Mouse (Mus musculus) MEL (cell line): Measurements from ENCODE around the gene Whrn. TPM values are rescaled to one million over a fixed set of nuclear protein-coding genes. Genes with fewer than 3 reads are reported as not detected.

Experiments used
- DNase-seq: peaks from one replicate; pipeline ENCODE4 v3.0.0; 2011; ENCODE audit warnings: low read depth, low spot score
- H3K27ac ChIP-seq: 2 replicates; pipeline ENCODE4 v1.5.1; 2012; ENCODE audit warnings: low read depth, mild to moderate bottlenecking, control low read depth, low read length, moderate library complexity; ENCODE audit not compliant: control insufficient read depth
- H3K27me3 ChIP-seq, 2 experiments: fragments of 150-350 bp in 1 of 2; sonication (generic) in 1 of 2; 2 replicates each; pipeline ENCODE4 v1.6.1; 2012; ENCODE audit warnings: low read length in 2 of 2, mild to moderate bottlenecking in 2 of 2, improper control_type of control experiment in 1 of 2, moderate library complexity in 1 of 2; ENCODE audit not compliant: insufficient read depth in 2 of 2, control insufficient read depth in 1 of 2
- H3K36me3 ChIP-seq, 2 experiments: 2 replicates each; pipeline ENCODE4 v1.6.1; 2012 to 2014; ENCODE audit warnings: low read length in 2 of 2, improper control_type of control experiment in 1 of 2, inconsistent platforms in 1 of 2, mild to moderate bottlenecking in 1 of 2; ENCODE audit not compliant: insufficient read depth in 2 of 2, control insufficient read depth in 1 of 2
- H3K4me1 ChIP-seq, 2 experiments: fragments of 150-350 bp in 1 of 2; sonication (generic) in 1 of 2; 2 replicates each; pipeline ENCODE4 v1.6.1; 2012; ENCODE audit warnings: low read length in 2 of 2, improper control_type of control experiment in 1 of 2, mild to moderate bottlenecking in 1 of 2; ENCODE audit not compliant: insufficient read depth in 2 of 2, control insufficient read depth in 1 of 2
- H3K4me3 ChIP-seq, 2 experiments: fragments of 150-350 bp in 1 of 2; sonication (generic) in 1 of 2; 2 replicates each; pipeline ENCODE4 v1.5.1; 2012; ENCODE audit warnings: low read depth in 2 of 2, low read length in 2 of 2, mild to moderate bottlenecking in 2 of 2, moderate library complexity in 2 of 2, control low read depth in 1 of 2, improper control_type of control experiment in 1 of 2; ENCODE audit not compliant: control insufficient read depth in 1 of 2, insufficient read depth in 1 of 2
- H3K79me2 ChIP-seq: 2 replicates; pipeline ENCODE4 v1.6.1; 2012; ENCODE audit warnings: mild to moderate bottlenecking, low read length, moderate library complexity; ENCODE audit not compliant: control insufficient read depth, poor library complexity, insufficient read depth
- H3K9ac ChIP-seq: 2 replicates; pipeline ENCODE4 v1.6.1; 2012; ENCODE audit warnings: low read depth, mild to moderate bottlenecking, control low read depth, low read length, moderate library complexity; ENCODE audit not compliant: control insufficient read depth, poor library complexity, severe bottlenecking
- H3K9me3 ChIP-seq: fragments of 150-350 bp; sonication (generic); replicated peaks from 2 replicates; pipeline ENCODE4 v1.6.1; 2012; ENCODE audit warnings: mild to moderate bottlenecking, low read length, improper control_type of control experiment, moderate library complexity; ENCODE audit not compliant: insufficient read depth
- BHLHE40 ChIP-seq: IDR thresholded peaks from 2 replicates; pipeline ENCODE4 v1.6.1; 2012; ENCODE audit warnings: low read depth, mild to moderate bottlenecking, inconsistent platforms, low read length, improper control_type of control experiment, borderline replicate concordance
- CHD1 ChIP-seq: IDR thresholded peaks from 2 replicates; pipeline ENCODE4 v1.6.1; 2012; ENCODE audit warnings: low read depth, mild to moderate bottlenecking, inconsistent platforms, low read length, improper control_type of control experiment
- CHD2 ChIP-seq: IDR thresholded peaks from 2 replicates; pipeline ENCODE4 v1.6.1; 2011; ENCODE audit warnings: low read length, improper control_type of control experiment
- ELF1 ChIP-seq: IDR thresholded peaks from 2 replicates; pipeline ENCODE4 v1.6.1; 2014; ENCODE audit warnings: low read depth, mild to moderate bottlenecking, inconsistent platforms, low read length, improper control_type of control experiment, moderate library complexity
- ETS1 ChIP-seq: IDR thresholded peaks from 2 replicates; pipeline ENCODE4 v1.6.1; 2012; ENCODE audit warnings: low read depth, mild to moderate bottlenecking, inconsistent platforms, low read length, improper control_type of control experiment, moderate library complexity
- GABPA ChIP-seq: IDR thresholded peaks from 2 replicates; pipeline ENCODE4 v1.6.1; 2012; ENCODE audit warnings: low read depth, mild to moderate bottlenecking, inconsistent platforms, low read length, improper control_type of control experiment, moderate library complexity
- GATA1 ChIP-seq: IDR thresholded peaks from 2 replicates; pipeline ENCODE4 v1.6.1; 2011; ENCODE audit warnings: low read depth, low read length, improper control_type of control experiment
- MAZ ChIP-seq: IDR thresholded peaks from 2 replicates; pipeline ENCODE4 v1.6.1; 2012; ENCODE audit warnings: low read depth, mild to moderate bottlenecking, inconsistent platforms, low read length, improper control_type of control experiment
- POLR2A ChIP-seq, 2 experiments: IDR thresholded peaks; 2 replicates each; pipeline ENCODE4 v1.6.1; 2011 to 2012; ENCODE audit warnings: low read length in 2 of 2, mild to moderate bottlenecking in 2 of 2, control low read depth in 1 of 2, improper control_type of control experiment in 1 of 2, low read depth in 1 of 2, moderate library complexity in 1 of 2; ENCODE audit not compliant: control insufficient read depth in 1 of 2, insufficient read depth in 1 of 2, poor library complexity in 1 of 2
- RAD21 ChIP-seq: IDR thresholded peaks from 2 replicates; pipeline ENCODE4 v1.6.1; 2011; ENCODE audit warnings: mild to moderate bottlenecking, low read depth, low read length, improper control_type of control experiment
- RCOR1 ChIP-seq: IDR thresholded peaks from 2 replicates; pipeline ENCODE4 v1.6.1; 2012; ENCODE audit warnings: low read depth, mild to moderate bottlenecking, inconsistent platforms, low read length, improper control_type of control experiment
- SIN3A ChIP-seq: IDR thresholded peaks from 2 replicates; pipeline ENCODE4 v1.6.1; 2012; ENCODE audit warnings: low read length, improper control_type of control experiment, inconsistent platforms
- SMC3 ChIP-seq: IDR thresholded peaks from 2 replicates; pipeline ENCODE4 v1.6.1; 2011; ENCODE audit warnings: low read depth, low read length, improper control_type of control experiment
- TAL1 ChIP-seq: IDR thresholded peaks from 2 replicates; pipeline ENCODE4 v1.6.1; 2012; ENCODE audit warnings: mild to moderate bottlenecking, inconsistent platforms, low read length, moderate library complexity, mixed read lengths
- TBP ChIP-seq: IDR thresholded peaks from 2 replicates; pipeline ENCODE4 v1.8.0; 2011; ENCODE audit warnings: low read depth, low read length, improper control_type of control experiment
- USF1 ChIP-seq: IDR thresholded peaks from 2 replicates; pipeline ENCODE4 v1.6.1; 2014; ENCODE audit warnings: low read depth, mild to moderate bottlenecking, inconsistent platforms, low read length, improper control_type of control experiment, moderate library complexity
- USF2 ChIP-seq, 2 experiments: IDR thresholded peaks; 2 replicates each; pipeline ENCODE4 v1.6.1; 2011 to 2012; ENCODE audit warnings: improper control_type of control experiment in 2 of 2, low read length in 2 of 2, borderline replicate concordance in 1 of 2, inconsistent platforms in 1 of 2, low read depth in 1 of 2, mild to moderate bottlenecking in 1 of 2; ENCODE audit not compliant: insufficient read depth in 1 of 2
- ZKSCAN1 ChIP-seq: IDR thresholded peaks from 2 replicates; pipeline ENCODE4 v1.6.1; 2012; ENCODE audit warnings: low read depth, mild to moderate bottlenecking, inconsistent platforms, low read length, improper control_type of control experiment, moderate library complexity
- polyA plus RNA-seq, 2 experiments: library from polyadenylated mRNA; stranded (reverse) in 1 of 2; unstranded in 1 of 2; fragments of >175 nt in 1 of 2; fragments of >200 nt in 1 of 2; gene quantifications; 2 replicates each; pipeline versions ENCODE4 v1.2.1 to v1.2.4; 2012; ENCODE audit warnings: low replicate concordance in 2 of 2, low read depth in 1 of 2; ENCODE audit not compliant: insufficient read length in 2 of 2, insufficient read depth in 1 of 2, missing spikeins in 1 of 2
- total RNA-seq: library from RNA; depleted of rRNA; stranded (reverse); fragments of 300-350 nt; gene quantifications from 2 replicates; pipeline ENCODE4 v1.2.3, GENCODE M21; 2012

Gene Whrn
- total and polyA plus RNA-seq, 3 experiments = not detected

- no peak overlapping the region for H3K9ac ChIP-seq
Observed at GRCm38 (mm10) chr4:63528946-63529345, 33.2 kb upstream of the Whrn start.

GRCm38 (mm10) chr4:63525514-63525913 lies 29.7 kb upstream of the Whrn start:
- TF ChIP-seq SIN3A = no peak
- TF ChIP-seq MAZ = no peak
- TF ChIP-seq RCOR1 = no peak
- TF ChIP-seq BHLHE40 = no peak
- TF ChIP-seq TBP = no peak
- no peak for TF ChIP-seq RAD21
- TF ChIP-seq CHD1 = no peak
- no peak for TF ChIP-seq POLR2A (IDR thresholded peaks at IDR 0.05; ENCODE audit: control insufficient read depth in 1 of 2, insufficient read depth in 1 of 2, low read depth in 1 of 2, low read length in 2 of 2, poor library complexity in 1 of 2)
- TF ChIP-seq TAL1 = no peak
- no peak for TF ChIP-seq USF2 (IDR thresholded peaks at IDR 0.05; ENCODE audit: borderline replicate concordance in 1 of 2, insufficient read depth in 1 of 2, low read depth in 1 of 2, low read length in 2 of 2)
- TF ChIP-seq GATA1 = no peak
- TF ChIP-seq, all 39 proteins: peak for 0
- no peak for DNase-seq
- no peak overlapping the region for H3K27ac ChIP-seq

More at GRCm38 (mm10) chr4:63528946-63529345, 33.2 kb upstream of the Whrn start:
- Histone ChIP-seq H3K9me3 (no peaks in the 10 kb centered on the region), H3K4me1 (no peaks in the 10 kb centered on the region), H3K4me3 (no peak overlapping the region), H3K27ac (no peak overlapping the region), H3K27me3 (no peaks in the 10 kb centered on the region), H3K79me2 (no peaks in the 10 kb centered on the region), H3K36me3 (no peaks in the 10 kb centered on the region)
- no peak for DNase-seq
- TF ChIP-seq ETS1 = no peak
- no peak for TF ChIP-seq GATA1
- no peak for TF ChIP-seq CHD2
- TF ChIP-seq USF1 = no peak
- no peak for TF ChIP-seq GABPA
- TF ChIP-seq RAD21 = no peak
- TF ChIP-seq SMC3 = no peak
- no peak for TF ChIP-seq SIN3A
- no peak for TF ChIP-seq ELF1
- TF ChIP-seq TBP = no peak
- no peak for TF ChIP-seq ZKSCAN1

More at GRCm38 (mm10) chr4:63525514-63525913, 29.7 kb upstream of the Whrn start:
- no peak overlapping the region for H3K4me3 ChIP-seq
- H3K9me3 ChIP-seq = no peaks in the 10 kb centered on the region
- H3K36me3 ChIP-seq = no peaks in the 10 kb centered on the region
- H3K27me3 ChIP-seq = no peaks in the 10 kb centered on the region
- no peaks in the 10 kb centered on the region for H3K4me1 ChIP-seq
- H3K9ac ChIP-seq = no peak overlapping the region
- H3K79me2 ChIP-seq = no peaks in the 10 kb centered on the region
